Mouse (Mus musculus) myocyte (in vitro differentiated cells): ENCODE results near the gene Afg1l.

ENCODE experiments used
- CEBPB ChIP-seq: IDR thresholded peaks from 2 replicates; pipeline ENCODE4 v1.6.1; 2011; ENCODE audit warnings: mild to moderate bottlenecking, moderate library complexity; ENCODE audit not compliant: poor library complexity, insufficient read depth, severe bottlenecking
- E2F4 ChIP-seq: IDR thresholded peaks from one replicate; pipeline ENCODE4 v1.6.1; 2011; ENCODE audit warnings: mild to moderate bottlenecking, control low read depth, moderate library complexity; ENCODE audit not compliant: insufficient read depth
- POLR2A ChIP-seq: IDR thresholded peaks from one replicate; pipeline ENCODE4 v1.6.1; 2011; ENCODE audit warnings: low read depth, mild to moderate bottlenecking, control low read depth, moderate library complexity; ENCODE audit not compliant: insufficient read length
- POLR2AphosphoS2 ChIP-seq: IDR thresholded peaks from one replicate; pipeline ENCODE4 v1.6.1; 2011; ENCODE audit warnings: low read depth, control low read depth; ENCODE audit not compliant: insufficient read length
- TCF12 ChIP-seq: IDR thresholded peaks from one replicate; pipeline ENCODE4 v1.6.1; 2011; ENCODE audit warnings: mild to moderate bottlenecking, control low read depth; ENCODE audit not compliant: poor library complexity, insufficient read depth, severe bottlenecking
- USF1 ChIP-seq: IDR thresholded peaks from one replicate; pipeline ENCODE4 v1.6.1; 2011; ENCODE audit warnings: low read depth, mild to moderate bottlenecking, control low read depth, moderate library complexity

- no peak for TF ChIP-seq POLR2A
- no peak for TF ChIP-seq TCF12
- no peak for TF ChIP-seq CEBPB
- no peak for TF ChIP-seq POLR2AphosphoS2
- TF ChIP-seq E2F4, result no peak
- no peak for TF ChIP-seq USF1
Observed at GRCm38 (mm10) chr10:42295028-42295427, 183.3 kb downstream of the Afg1l start.
